Comparison of ENCODE assay signal across 8 mouse cellular contexts in the genomic region with DNA sequence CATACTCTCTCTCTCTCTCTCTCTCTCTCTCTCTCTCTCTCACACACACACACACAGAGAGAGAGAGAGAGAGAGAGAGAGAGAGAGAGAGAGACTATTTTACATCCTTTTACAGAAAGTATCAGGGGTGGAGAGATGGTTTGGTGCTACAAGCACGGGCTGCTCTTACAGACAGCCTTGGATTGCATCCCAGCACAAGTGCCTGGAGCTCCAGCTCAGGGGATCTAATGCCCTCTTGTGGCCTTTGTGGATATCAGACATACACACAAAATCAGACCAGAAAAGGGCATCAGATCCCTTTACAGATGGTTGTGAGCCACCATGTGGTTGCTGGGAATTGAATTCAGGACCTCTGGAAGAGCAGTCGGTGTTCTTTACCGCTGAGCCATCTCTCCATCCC. TPM values are rescaled to one million over a fixed set of nuclear protein-coding genes. Genes with fewer than 3 reads are reported as not detected.
A peak's percentile ranks its signal among the peaks of the same experiment; 100 is the strongest.
DNase-seq lines count a peak whose midpoint lies in the region; ATAC-seq and TF ChIP-seq lines count a peak whose summit lies in the region.
"Not testable (repeated sequence)": the region's sequence is repeated elsewhere in the genome, so short reads cannot be mapped to it uniquely, and the experiment has no call there.

No protein-coding gene starts in this region.

- H3K36me3 ChIP-seq in heart, postnatal 0 days (replicated peaks; ENCODE audit: control insufficient read depth, insufficient read depth, low read length); kidney, embryonic 16.5 days (ENCODE audit: insufficient read depth, low read length); liver, adult 2 months (ENCODE audit: control insufficient read depth, insufficient read depth, low read length); stomach, postnatal 0 days (ENCODE audit: control insufficient read depth, insufficient read depth, low read length): not testable (repeated sequence)

- not testable (repeated sequence) for TF ChIP-seq POLR2A in liver, adult 2 months (IDR thresholded peaks at IDR 0.05; ENCODE audit: extremely low read depth, insufficient read depth, low read length)

- TF ChIP-seq EP300 in heart, postnatal 0 days (IDR thresholded peaks at IDR 0.05; ENCODE audit: low read depth); stomach, postnatal 0 days (optimal IDR thresholded peaks at IDR 0.05): not testable (repeated sequence)

- not testable (repeated sequence) for H3K9ac ChIP-seq in heart, postnatal 0 days (replicated peaks; ENCODE audit: low read depth, low read length); kidney, embryonic 16.5 days (replicated peaks; ENCODE audit: low read length); liver, adult 2 months (ENCODE audit: low read depth, low read length); stomach, postnatal 0 days (ENCODE audit: low read length)

- not testable (repeated sequence) for H3K27me3 ChIP-seq in heart, postnatal 0 days (ENCODE audit: control insufficient read depth, insufficient read depth, low read length); kidney, embryonic 16.5 days (ENCODE audit: insufficient read depth, low read length); liver, adult 2 months (ENCODE audit: control insufficient read depth, insufficient read depth, low read length); stomach, postnatal 0 days (ENCODE audit: control insufficient read depth, insufficient read depth, low read length)

- WGBS in heart, postnatal 0 days: 0% methylated on average over 3 of the region's 3 CpGs
- 1% methylated on average over 3 of the region's 3 CpGs for WGBS in kidney, embryonic 16.5 days
- 5% methylated on average over 3 of the region's 3 CpGs for WGBS in liver, adult 2 months
- 7% methylated on average over 3 of the region's 3 CpGs for WGBS in stomach, postnatal 0 days

- H3K79me2 ChIP-seq in liver, adult 2 months (ENCODE audit: control insufficient read depth, insufficient read depth, low read length): not testable (repeated sequence)

- H3K4me2 ChIP-seq in heart, postnatal 0 days (ENCODE audit: low read depth, low read length); kidney, embryonic 16.5 days (replicated peaks; ENCODE audit: low read depth, low read length); stomach, postnatal 0 days (replicated peaks; ENCODE audit: low read depth): not testable (repeated sequence)

- H3K4me3 ChIP-seq in heart, postnatal 0 days (ENCODE audit: low read depth, low read length); kidney, embryonic 16.5 days (ENCODE audit: low read length); liver, adult 2 months (ENCODE audit: insufficient read depth, low read depth, low read length); stomach, postnatal 0 days (ENCODE audit: low read depth, low read length): not testable (repeated sequence)

- H3K4me1 ChIP-seq in heart, postnatal 0 days (ENCODE audit: control insufficient read depth, insufficient read depth); kidney, embryonic 16.5 days (ENCODE audit: insufficient read depth, low read length); liver, adult 2 months (ENCODE audit: control insufficient read depth, insufficient read depth, low read length); stomach, postnatal 0 days (replicated peaks; ENCODE audit: control insufficient read depth, insufficient read depth): not testable (repeated sequence)

- peak; percentile 87 for ATAC-seq in CD4-positive, CD25-positive, alpha-beta regulatory T cell, adult 4 months
- ATAC-seq in erythroblast, adult 5-6 weeks (replicated peaks; ENCODE audit: low FRiP score, poor library complexity, severe bottlenecking): 0 out of 2 replicates have a peak, but pooled peaks have one; percentile 54
- ATAC-seq in heart, postnatal 0 days (ENCODE audit: insufficient read depth, low read depth): peak; percentile 57; the same call in 1 of the 2 replicates
- ATAC-seq in kidney, embryonic 16.5 days (ENCODE audit: low FRiP score, low TSS enrichment): peak; percentile 65; the same call in 1 of the 2 replicates
- ATAC-seq in stomach, postnatal 0 days (ENCODE audit: low FRiP score, low TSS enrichment): peak; percentile 72; the same call in 1 of the 2 replicates

- TF ChIP-seq CTCF in heart, postnatal 0 days (IDR thresholded peaks at IDR 0.05; ENCODE audit: low read depth): peak; percentile 89
- TF ChIP-seq CTCF in liver, adult 2 months (IDR thresholded peaks at IDR 0.05; ENCODE audit: low read depth, low read length): peak; percentile 83
- peak; percentile 90 for TF ChIP-seq CTCF in stomach, postnatal 0 days (IDR thresholded peaks at IDR 0.05; ENCODE audit: low read depth)

- H3K27ac ChIP-seq in heart, postnatal 0 days (ENCODE audit: low read depth); kidney, embryonic 16.5 days (ENCODE audit: low read length); liver, adult 2 months (replicated peaks; ENCODE audit: insufficient read depth, low read depth, low read length); stomach, postnatal 0 days (replicated peaks): not testable (repeated sequence)

- not testable (repeated sequence) for H3K9me3 ChIP-seq in heart, postnatal 0 days (replicated peaks; ENCODE audit: control insufficient read depth, low read length); kidney, embryonic 16.5 days (ENCODE audit: low read length); stomach, postnatal 0 days (ENCODE audit: control insufficient read depth, low read length)

- peak; percentile 96 for DNase-seq in brain, adult 2 months (ENCODE audit: low read depth, low spot score)
- peak; percentile 87 for DNase-seq in heart, postnatal 0 days (ENCODE audit: low spot score)
- DNase-seq in liver, adult 2 months (ENCODE audit: extremely low read depth, low read depth, low spot score): peak; percentile 74
- DNase-seq in natural killer cell, adult 2 months (ENCODE audit: low spot score in 2 of 2): peak; percentile 42 to 57
- DNase-seq in stomach, postnatal 0 days (ENCODE audit: low spot score): peak; percentile 58

RNA-seq across cellular contexts. Expression of a gene that starts 13.8 kb away (rescaled TPM):
- polyA plus RNA-seq in CD4-positive, CD25-positive, alpha-beta regulatory T cell, adult 4 months (2017; shearing (Covaris generic)): 100 to 1,000 TPM; 207 to 236 TPM
- total RNA-seq in erythroblast, adult 5-6 weeks (2015; ENCODE audit: low replicate concordance): 57.6 and 59.8 TPM in 2 replicates
- total RNA-seq in erythroblast, adult 5-6 weeks (2017; ENCODE audit: low replicate concordance): 50.2 and 53.9 TPM in 2 replicates
- 76.0 and 113 TPM in 2 replicates for total RNA-seq in heart, postnatal 0 days (2014; rRNA removed; ENCODE audit: low replicate concordance)
- 131 and 138 TPM in 2 replicates for polyA plus RNA-seq in heart, postnatal 0 days (2015; fragmentation: Nextera tagmentation; extraction: Ambion mirVana)
- polyA plus RNA-seq in kidney, embryonic 16.5 days (2015; fragmentation: Nextera tagmentation; extraction: Ambion mirVana): 191 and 208 TPM in 2 replicates
- 139 and 155 TPM in 2 replicates for total RNA-seq in liver, adult 2 months (2014; rRNA removed)
- polyA plus RNA-seq in liver, adult 2 months (2012; rRNA removed): 161 and 182 TPM in 2 replicates
- polyA plus RNA-seq in stomach, postnatal 0 days (2015; fragmentation: Nextera tagmentation; extraction: Ambion mirVana): 112 and 116 TPM in 2 replicates

RNA-seq across cellular contexts. Expression of a gene that starts 15.2 kb away (rescaled TPM):
- polyA plus RNA-seq in CD4-positive, CD25-positive, alpha-beta regulatory T cell, adult 4 months (2017; shearing (Covaris generic)): not detected
- total RNA-seq in erythroblast, adult 5-6 weeks (2015; ENCODE audit: low replicate concordance): not detected in 2 replicates
- total RNA-seq in erythroblast, adult 5-6 weeks (2017; ENCODE audit: low replicate concordance): not detected in 2 replicates
- total RNA-seq in heart, postnatal 0 days (2014; rRNA removed; ENCODE audit: low replicate concordance): 4.5 TPM in 1 of 2 replicates, not detected in the other
- polyA plus RNA-seq in heart, postnatal 0 days (2015; fragmentation: Nextera tagmentation; extraction: Ambion mirVana): 5.9 and 6.5 TPM in 2 replicates
- 2.6 and 3.7 TPM in 2 replicates for polyA plus RNA-seq in kidney, embryonic 16.5 days (2015; fragmentation: Nextera tagmentation; extraction: Ambion mirVana)
- 0.94 and 1.1 TPM in 2 replicates for total RNA-seq in liver, adult 2 months (2014; rRNA removed)
- polyA plus RNA-seq in liver, adult 2 months (2012; rRNA removed): 0.09 and 0.26 TPM in 2 replicates
- 2.4 and 2.5 TPM in 2 replicates for polyA plus RNA-seq in stomach, postnatal 0 days (2015; fragmentation: Nextera tagmentation; extraction: Ambion mirVana)

RNA-seq across cellular contexts. Expression of a gene that starts 15.3 kb away (rescaled TPM):
- polyA plus RNA-seq in CD4-positive, CD25-positive, alpha-beta regulatory T cell, adult 4 months (2017; shearing (Covaris generic)): 10 to 100 TPM; 34.8 to 42.2 TPM
- 2.1 and 2.5 TPM in 2 replicates for total RNA-seq in erythroblast, adult 5-6 weeks (2015; ENCODE audit: low replicate concordance)
- 0.85 and 1.5 TPM in 2 replicates for total RNA-seq in erythroblast, adult 5-6 weeks (2017; ENCODE audit: low replicate concordance)
- 91.6 and 105 TPM in 2 replicates for total RNA-seq in heart, postnatal 0 days (2014; rRNA removed; ENCODE audit: low replicate concordance)
- 72.4 TPM in 2 replicates for polyA plus RNA-seq in heart, postnatal 0 days (2015; fragmentation: Nextera tagmentation; extraction: Ambion mirVana)
- polyA plus RNA-seq in kidney, embryonic 16.5 days (2015; fragmentation: Nextera tagmentation; extraction: Ambion mirVana): 84.1 and 91.2 TPM in 2 replicates
- total RNA-seq in liver, adult 2 months (2014; rRNA removed): 29.3 and 30.8 TPM in 2 replicates
- 47.6 and 51.5 TPM in 2 replicates for polyA plus RNA-seq in liver, adult 2 months (2012; rRNA removed)
- polyA plus RNA-seq in stomach, postnatal 0 days (2015; fragmentation: Nextera tagmentation; extraction: Ambion mirVana): 51.5 and 52.9 TPM in 2 replicates

RNA-seq across cellular contexts. Expression of a gene that starts 29.3 kb away (rescaled TPM):
- polyA plus RNA-seq in CD4-positive, CD25-positive, alpha-beta regulatory T cell, adult 4 months (2017; shearing (Covaris generic)): 100 to 1,000 TPM in 1 of 2 experiments, 10 to 100 TPM in 1; 61.7 to 140 TPM
- total RNA-seq in erythroblast, adult 5-6 weeks (2015; ENCODE audit: low replicate concordance): 4.6 and 8.8 TPM in 2 replicates
- 6.8 and 8.9 TPM in 2 replicates for total RNA-seq in erythroblast, adult 5-6 weeks (2017; ENCODE audit: low replicate concordance)
- 33.1 and 60.4 TPM in 2 replicates for total RNA-seq in heart, postnatal 0 days (2014; rRNA removed; ENCODE audit: low replicate concordance)
- polyA plus RNA-seq in heart, postnatal 0 days (2015; fragmentation: Nextera tagmentation; extraction: Ambion mirVana): 33.0 and 36.1 TPM in 2 replicates
- polyA plus RNA-seq in kidney, embryonic 16.5 days (2015; fragmentation: Nextera tagmentation; extraction: Ambion mirVana): 34.6 TPM in 2 replicates
- total RNA-seq in liver, adult 2 months (2014; rRNA removed): 0.55 and 0.94 TPM in 2 replicates
- 0.82 and 3.7 TPM in 2 replicates for polyA plus RNA-seq in liver, adult 2 months (2012; rRNA removed)
- polyA plus RNA-seq in stomach, postnatal 0 days (2015; fragmentation: Nextera tagmentation; extraction: Ambion mirVana): 23.0 and 25.9 TPM in 2 replicates

RNA-seq across cellular contexts. Expression of a gene that starts 55.3 kb away (rescaled TPM):
- 10 to 100 TPM; 27.5 to 35.8 TPM for polyA plus RNA-seq in CD4-positive, CD25-positive, alpha-beta regulatory T cell, adult 4 months (2017; shearing (Covaris generic))
- total RNA-seq in erythroblast, adult 5-6 weeks (2015; ENCODE audit: low replicate concordance): 2.9 and 6.9 TPM in 2 replicates
- 8.5 and 9.2 TPM in 2 replicates for total RNA-seq in erythroblast, adult 5-6 weeks (2017; ENCODE audit: low replicate concordance)
- total RNA-seq in heart, postnatal 0 days (2014; rRNA removed; ENCODE audit: low replicate concordance): 7.7 and 15.6 TPM in 2 replicates
- polyA plus RNA-seq in heart, postnatal 0 days (2015; fragmentation: Nextera tagmentation; extraction: Ambion mirVana): 10.7 and 11.6 TPM in 2 replicates
- 19.7 and 19.8 TPM in 2 replicates for polyA plus RNA-seq in kidney, embryonic 16.5 days (2015; fragmentation: Nextera tagmentation; extraction: Ambion mirVana)
- total RNA-seq in liver, adult 2 months (2014; rRNA removed): 10.6 and 11.1 TPM in 2 replicates
- 7.6 and 10.5 TPM in 2 replicates for polyA plus RNA-seq in liver, adult 2 months (2012; rRNA removed)
- 8.6 and 9.8 TPM in 2 replicates for polyA plus RNA-seq in stomach, postnatal 0 days (2015; fragmentation: Nextera tagmentation; extraction: Ambion mirVana)
